Mouse (Mus musculus) kidney, postnatal 36 days (tissue): ENCODE measurements around the gene Gramd1c.

Source experiments
- DNase-seq, 2 experiments: peaks; one replicate each; pipeline ENCODE4 v3.0.0; 2021 to 2022; ENCODE audit warnings: mixed read lengths in 2 of 2

The Gramd1c gene

GRCm38 (mm10) chr16:44063025-44063894, at the start of gene Gramd1c:
Gramd1c (minus strand) TSS chr16:44063345.
- peak; percentile 47 to 77 for DNase-seq

GRCm38 (mm10) chr16:44109002-44109401, 45.9 kb upstream of the Gramd1c start:
- DNase-seq: no peak

GRCm38 (mm10) chr16:44105211-44105610, 42.1 kb upstream of the Gramd1c start:
- peak in 1 of 2 experiments; percentile 33 for DNase-seq

GRCm38 (mm10) chr16:44103806-44104766, 40.9 kb upstream of the Gramd1c start:
- peak in 1 of 2 experiments; percentile 29 for DNase-seq

- DNase-seq: no peak
These were observed 39.8 kb upstream of the Gramd1c start for GRCm38 (mm10) chr16:44102925-44103324.

GRCm38 (mm10) chr16:44101181-44101710, 38.1 kb upstream of the Gramd1c start:
- no peak for DNase-seq

- peak; percentile 48 to 49 for DNase-seq
These were observed 36.2 kb upstream of the Gramd1c start for GRCm38 (mm10) chr16:44099377-44099776.

- DNase-seq: no peak
These were observed 24.5 kb upstream of the Gramd1c start for GRCm38 (mm10) chr16:44087650-44088049.

- DNase-seq: no peak
These were observed 1.8 kb downstream of the Gramd1c start for GRCm38 (mm10) chr16:44061341-44061740.

- DNase-seq: no peak
These were observed 2.4 kb downstream of the Gramd1c start for GRCm38 (mm10) chr16:44060604-44061286.

GRCm38 (mm10) chr16:44058745-44059144, 4.4 kb downstream of the Gramd1c start:
- peak; percentile 61 to 84 for DNase-seq

- DNase-seq: no peak
These were observed 7.4 kb downstream of the Gramd1c start for GRCm38 (mm10) chr16:44055766-44056165.

- DNase-seq: no peak
These were observed 9.9 kb downstream of the Gramd1c start for GRCm38 (mm10) chr16:44053265-44053664.

- DNase-seq: no peak
These were observed 10.8 kb downstream of the Gramd1c start for GRCm38 (mm10) chr16:44052390-44052789.

- DNase-seq: no peak
These were observed 13.0 kb downstream of the Gramd1c start for GRCm38 (mm10) chr16:44050139-44050538.

- peak in 1 of 2 experiments; percentile 15 for DNase-seq
These were observed 24.0 kb downstream of the Gramd1c start for GRCm38 (mm10) chr16:44039112-44039511.

GRCm38 (mm10) chr16:44035221-44035620, 27.9 kb downstream of the Gramd1c start:
- DNase-seq: no peak

GRCm38 (mm10) chr16:44033365-44033764, 29.8 kb downstream of the Gramd1c start:
- no peak for DNase-seq

GRCm38 (mm10) chr16:44029273-44029672, 33.9 kb downstream of the Gramd1c start:
- no peak for DNase-seq

GRCm38 (mm10) chr16:44026822-44027221, 36.3 kb downstream of the Gramd1c start:
- no peak for DNase-seq

GRCm38 (mm10) chr16:44026210-44026609, 36.9 kb downstream of the Gramd1c start:
- DNase-seq: no peak

GRCm38 (mm10) chr16:44018986-44019548, 44.1 kb downstream of the Gramd1c start:
- DNase-seq: no peak
